Mouse (Mus musculus): ENCODE measurements around the gene Mon2. TPM values are rescaled to one million over a fixed set of nuclear protein-coding genes. Genes with fewer than 3 reads are reported as not detected.

Mon2 gene
- 100 to 1,000 TPM in 1 of 2 experiments, 10 to 100 TPM in 1; 95.6 to 102 TPM for total RNA-seq (2021)
- long read RNA-seq, experiment 1, full-length matches to known transcripts, result 8 of 13 reads
- long read RNA-seq, experiment 1, partial matches to known transcripts, result 2 of 13 reads
- long read RNA-seq, experiment 1, other reads (novel, unspliced or antisense), result 3 of 13 reads
- long read RNA-seq, experiment 2, full-length matches to known transcripts, result 4 of 11 reads
- long read RNA-seq, experiment 2, partial matches to known transcripts, result 4 of 11 reads
- long read RNA-seq, experiment 2, other reads (novel, unspliced or antisense), result 3 of 11 reads

- peak; percentile 92 to 97 for DNase-seq (ENCODE audit: low spot score in 2 of 2)
Measured at GRCm38 (mm10) chr10:123076245-123077023, at the start of gene Mon2. TSS of gene Mon2 (minus strand) at chr10:123076505.

GRCm38 (mm10) chr10:123120666-123121392 lies 44.5 kb upstream of the Mon2 start:
- DNase-seq (ENCODE audit: low spot score in 2 of 2), result no peak

- no peak for DNase-seq (ENCODE audit: low spot score in 2 of 2)
Measured at GRCm38 (mm10) chr10:123116861-123117260, 40.6 kb upstream of the Mon2 start.

DNA sequence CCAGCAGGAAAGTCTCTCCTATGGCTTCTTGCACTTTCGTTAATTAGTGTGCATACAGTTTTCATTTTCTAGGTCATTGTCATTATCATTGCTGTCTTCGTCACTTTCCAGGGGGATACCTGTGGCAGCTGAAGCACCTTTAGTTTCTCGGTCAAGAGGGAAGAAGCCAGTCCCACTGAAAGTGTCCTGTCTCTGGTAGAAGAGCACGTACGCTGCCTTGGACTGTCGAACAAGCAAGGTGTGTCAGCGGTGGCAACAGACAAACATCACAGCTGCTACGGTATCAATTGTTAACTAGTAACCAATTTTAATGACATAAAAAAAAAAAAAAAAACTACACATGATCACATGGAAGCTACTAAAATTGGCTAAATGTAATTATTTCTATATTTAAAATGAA lies 37.2 kb upstream of the Mon2 start:
- no peak for DNase-seq (ENCODE audit: low spot score in 2 of 2)

DNA sequence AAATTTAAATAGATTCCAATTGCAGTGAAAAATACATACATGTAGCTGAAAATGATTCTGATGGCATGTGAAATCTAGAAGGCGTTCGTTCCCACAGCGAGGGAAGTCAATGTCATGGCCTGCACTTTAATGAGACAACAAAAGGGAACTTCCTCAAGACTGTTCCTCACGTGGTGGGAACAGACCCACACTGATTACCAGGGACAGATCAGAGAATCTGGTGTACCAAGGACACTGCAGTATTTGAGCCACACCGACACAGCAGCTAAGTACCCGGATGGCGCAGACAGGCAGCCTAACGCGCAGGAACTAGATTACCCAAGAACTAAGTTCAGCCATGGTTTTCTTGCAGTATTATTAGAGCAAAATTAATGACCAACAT lies 36.5 kb upstream of the Mon2 start:
- DNase-seq (ENCODE audit: low spot score in 2 of 2), result no peak

GRCm38 (mm10) chr10:123112056-123112786 lies 35.9 kb upstream of the Mon2 start:
- DNase-seq (ENCODE audit: low spot score in 2 of 2), result no peak

DNA sequence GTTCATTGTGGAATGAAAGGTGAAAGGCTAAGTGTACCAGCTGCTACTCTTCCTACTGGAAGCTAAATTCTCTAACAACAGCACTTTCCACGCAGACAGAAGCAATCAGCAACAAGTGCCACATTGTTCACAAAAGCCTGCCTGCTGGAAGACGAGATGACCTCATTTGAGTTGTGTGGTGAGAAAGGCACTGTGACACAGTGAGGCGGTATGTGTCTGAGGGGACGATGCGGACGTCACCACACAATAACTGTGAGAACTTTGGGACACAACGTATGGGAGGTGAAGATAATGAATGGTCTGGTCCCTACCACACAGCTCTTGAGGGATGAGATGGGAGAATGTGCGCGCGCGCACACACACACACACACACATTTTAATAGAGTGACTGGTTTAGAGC lies 34.2 kb upstream of the Mon2 start:
- no peak for DNase-seq (ENCODE audit: low spot score in 2 of 2)

DNA sequence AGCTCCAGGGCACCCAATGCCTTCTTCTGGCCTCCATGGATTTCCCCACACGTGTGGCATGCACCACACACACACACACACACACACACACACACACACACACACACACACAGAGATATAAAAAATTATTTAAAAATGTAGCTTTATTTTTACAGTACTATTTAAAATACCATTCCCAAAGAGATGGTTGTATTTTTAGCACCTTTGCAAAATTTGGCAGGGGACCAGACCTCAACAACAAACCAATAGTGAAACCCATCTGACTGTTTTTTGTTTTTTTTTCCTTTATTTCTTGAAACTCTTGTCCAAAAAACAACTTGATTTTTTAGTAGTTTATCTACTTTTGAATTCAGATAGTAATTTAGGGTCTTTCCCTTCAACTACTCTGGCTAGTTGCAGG lies 32.2 kb upstream of the Mon2 start:
- DNase-seq (ENCODE audit: low spot score in 2 of 2), result no peak

- DNase-seq (ENCODE audit: low spot score in 2 of 2), result no peak
Measured at GRCm38 (mm10) chr10:123108121-123108520, 31.8 kb upstream of the Mon2 start.

DNA sequence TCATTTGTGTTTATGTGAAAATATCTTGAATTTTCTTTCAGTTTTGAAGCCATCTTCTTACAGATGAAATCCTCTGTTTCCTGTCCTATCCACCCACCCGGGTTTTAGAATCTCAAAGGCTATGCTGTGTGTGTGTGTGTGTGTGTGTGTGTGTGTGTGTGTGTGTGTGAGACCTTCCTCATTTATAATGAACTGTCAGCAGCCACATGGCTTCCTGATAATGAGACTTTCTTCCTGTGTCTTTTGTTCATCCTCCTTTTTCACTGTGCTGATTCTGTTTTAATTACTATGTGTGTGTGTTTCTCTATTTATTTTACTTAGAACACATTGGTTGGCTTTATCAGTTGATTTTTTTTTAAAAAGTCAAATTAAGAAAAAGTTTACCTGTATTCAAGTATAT lies 25.0 kb upstream of the Mon2 start:
- no peak for DNase-seq (ENCODE audit: low spot score in 2 of 2)

DNA sequence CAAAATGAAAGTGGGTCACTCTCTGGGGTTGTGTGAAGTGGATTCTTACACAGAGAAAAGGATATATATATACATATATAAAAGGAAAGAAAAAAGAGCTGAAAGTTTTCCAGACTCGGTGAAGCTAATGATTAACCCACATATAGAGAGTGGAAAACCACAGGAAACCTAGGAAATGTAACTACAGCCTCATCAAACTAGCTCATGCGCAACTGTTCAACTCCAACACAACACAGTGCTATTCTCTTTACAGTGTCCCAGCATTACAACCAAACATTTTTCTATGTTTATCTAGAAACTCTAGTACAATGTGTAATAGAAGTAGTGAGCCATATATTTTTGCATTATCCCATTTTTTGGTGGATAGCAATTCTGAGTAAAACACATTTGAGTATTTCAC lies 24.3 kb upstream of the Mon2 start:
- DNase-seq (ENCODE audit: low spot score in 2 of 2), result no peak

- DNase-seq (ENCODE audit: low spot score in 2 of 2), result no peak
Measured at GRCm38 (mm10) chr10:123094504-123094903, 18.2 kb upstream of the Mon2 start.

GRCm38 (mm10) chr10:123092577-123092976 lies 16.3 kb upstream of the Mon2 start:
- no peak for DNase-seq (ENCODE audit: low spot score in 2 of 2)

GRCm38 (mm10) chr10:123091737-123092136 lies 15.4 kb upstream of the Mon2 start:
- peak; percentile 15 to 42 for DNase-seq (ENCODE audit: low spot score in 2 of 2)

DNA sequence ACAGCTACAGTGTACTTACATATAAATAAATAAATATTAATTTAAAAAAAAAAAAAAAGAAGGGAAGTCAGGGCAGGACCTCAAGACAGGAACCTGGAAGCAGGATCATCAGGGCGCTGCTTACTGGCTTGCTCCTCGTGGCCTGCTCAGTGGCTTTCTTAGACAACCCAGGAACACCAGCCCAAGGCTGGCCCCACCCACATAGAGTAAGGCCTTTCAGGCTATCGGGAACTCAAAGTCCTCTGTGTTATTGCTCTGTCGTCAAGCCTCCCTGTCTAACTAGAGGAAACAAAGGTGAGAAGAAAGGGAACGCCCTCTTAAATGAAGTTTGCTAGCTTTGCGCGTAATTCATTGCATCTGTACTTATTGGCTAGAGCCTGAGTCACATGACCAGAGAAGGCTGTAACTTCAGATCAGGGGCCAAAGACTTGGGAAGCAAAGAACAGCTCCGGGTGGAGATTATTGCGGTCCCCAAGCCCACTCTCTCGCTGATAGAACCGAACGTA lies 13.2 kb upstream of the Mon2 start:
- no peak for DNase-seq (ENCODE audit: low spot score in 2 of 2)

DNA sequence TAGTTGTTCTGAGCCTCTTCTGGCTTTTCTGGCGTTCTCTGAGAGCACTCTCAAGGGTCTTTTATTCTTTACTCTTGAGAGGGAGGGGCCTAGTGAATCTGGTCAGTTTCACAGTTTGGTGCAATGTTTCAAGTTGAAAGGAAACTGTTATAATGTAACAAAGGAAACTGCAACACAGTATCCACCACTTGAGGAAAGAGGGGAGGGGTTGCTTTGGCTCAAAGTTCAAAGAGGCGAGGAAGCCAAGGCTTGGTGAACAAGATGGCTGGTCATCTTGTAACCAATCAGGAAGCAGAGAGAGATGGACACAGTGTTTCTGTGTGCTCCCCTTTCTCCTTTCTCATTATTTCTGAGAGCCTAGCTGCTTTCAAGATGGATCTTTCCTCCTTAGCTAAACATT lies 10.5 kb upstream of the Mon2 start:
- no peak for DNase-seq (ENCODE audit: low spot score in 2 of 2)

GRCm38 (mm10) chr10:123084900-123085641 lies 8.8 kb upstream of the Mon2 start:
- DNase-seq (ENCODE audit: low spot score in 2 of 2), result peak in 1 of 2 experiments; percentile 35

GRCm38 (mm10) chr10:123084307-123084706 lies 8.0 kb upstream of the Mon2 start:
- peak in 1 of 2 experiments; percentile 13 for DNase-seq (ENCODE audit: low spot score in 2 of 2)

DNA sequence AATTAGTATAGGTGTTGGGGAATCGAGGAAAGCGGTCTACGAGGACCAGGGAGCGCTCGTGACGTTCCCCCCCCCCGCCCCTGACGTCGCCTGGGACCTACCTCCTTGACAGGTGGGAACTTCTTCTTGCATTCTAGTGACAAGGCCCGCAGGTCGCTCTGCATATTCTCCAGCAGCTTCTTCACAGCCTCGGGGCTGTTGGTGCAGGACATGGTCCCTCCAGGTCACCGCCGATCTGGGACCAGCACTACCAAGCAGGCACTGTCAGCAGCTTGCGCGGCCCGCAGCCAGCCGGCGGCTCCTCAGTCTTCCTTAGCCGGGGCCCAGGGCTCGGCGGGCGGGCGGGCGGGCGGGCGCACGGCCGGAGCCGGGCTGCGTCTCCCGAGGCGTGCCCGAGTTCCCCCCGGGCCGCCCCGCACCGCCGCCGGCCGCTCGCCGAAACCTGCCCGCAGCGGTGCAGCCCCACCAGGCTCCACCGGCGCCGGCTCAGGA lies 508 bp downstream of the Mon2 start:
- DNase-seq (ENCODE audit: low spot score in 2 of 2), result no peak

DNA sequence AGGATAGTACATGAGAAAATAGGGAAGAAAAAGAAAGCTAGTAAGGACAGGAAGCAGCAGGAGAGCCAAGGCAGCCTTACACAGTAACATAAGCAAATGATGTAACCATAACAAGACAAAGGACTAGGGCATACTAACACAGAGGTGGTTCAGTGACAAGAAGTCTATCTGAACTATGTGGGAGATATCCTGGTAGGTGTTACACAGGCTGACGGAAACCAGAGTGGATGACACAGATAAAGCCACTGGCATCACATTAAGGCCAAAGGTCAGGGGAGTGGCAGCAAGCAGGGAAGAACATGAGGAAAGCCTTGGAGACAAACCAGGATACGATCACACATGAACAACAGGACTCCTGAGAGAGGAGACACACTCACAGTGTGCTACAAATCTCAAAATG lies 4.3 kb downstream of the Mon2 start:
- no peak for DNase-seq (ENCODE audit: low spot score in 2 of 2)
